Mouse (Mus musculus) bone marrow macrophage, adult 2 months (primary cell): ENCODE results near the gene Supt3.

Experiments
- CTCF ChIP-seq: IDR thresholded peaks from 2 replicates; pipeline ENCODE4 v1.5.1; 2012; ENCODE audit warnings: low read depth, mild to moderate bottlenecking, low read length, moderate library complexity
- POLR2A ChIP-seq: IDR thresholded peaks from 2 replicates; pipeline ENCODE4 v1.6.1; 2012; ENCODE audit warnings: mild to moderate bottlenecking, low read depth, low read length, borderline replicate concordance

DNA sequence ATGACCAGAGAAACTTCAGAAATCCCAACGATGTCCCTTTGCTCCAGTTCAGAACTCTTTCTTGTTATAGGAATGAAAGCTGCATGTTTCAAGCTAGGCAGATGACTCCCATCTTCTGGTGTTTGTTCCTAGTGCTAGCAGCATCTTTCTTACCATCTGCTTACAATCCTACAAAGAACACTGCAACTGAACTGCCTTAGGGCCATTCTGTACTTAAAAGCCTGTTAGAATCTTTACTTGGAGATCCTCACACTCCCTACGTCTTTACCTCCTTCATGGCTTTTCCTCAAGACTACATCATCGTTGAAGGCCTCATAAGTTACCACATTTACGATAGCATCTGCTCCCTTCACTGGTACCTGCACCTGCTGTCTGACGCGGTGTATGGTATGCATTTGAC lies 86.2 kb downstream of the Supt3 start:
- no peak for TF ChIP-seq CTCF
- TF ChIP-seq POLR2A = no peak
